Mouse (Mus musculus): ENCODE data around the gene Cpm.

Gene Cpm

DNA sequence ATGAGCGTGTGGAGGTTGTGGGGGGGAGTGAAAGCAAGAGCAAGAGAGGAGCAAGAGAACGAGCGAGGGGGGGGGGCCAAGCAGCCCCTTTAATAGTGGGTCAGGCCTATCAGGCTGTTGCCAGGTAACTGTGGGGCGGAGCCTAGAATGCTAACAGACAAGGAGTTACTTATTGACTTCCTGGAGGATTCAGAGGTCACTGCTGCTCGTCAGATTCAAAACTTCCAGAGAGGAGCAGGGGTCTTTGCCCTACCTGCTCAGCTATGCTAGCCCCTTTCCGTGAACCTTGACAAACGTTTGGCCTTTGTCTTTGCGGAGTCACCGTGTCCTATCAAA lies 34.5 kb downstream of the Cpm start:
- DNase-seq (ENCODE audit: low spot score), result no peak

DNA sequence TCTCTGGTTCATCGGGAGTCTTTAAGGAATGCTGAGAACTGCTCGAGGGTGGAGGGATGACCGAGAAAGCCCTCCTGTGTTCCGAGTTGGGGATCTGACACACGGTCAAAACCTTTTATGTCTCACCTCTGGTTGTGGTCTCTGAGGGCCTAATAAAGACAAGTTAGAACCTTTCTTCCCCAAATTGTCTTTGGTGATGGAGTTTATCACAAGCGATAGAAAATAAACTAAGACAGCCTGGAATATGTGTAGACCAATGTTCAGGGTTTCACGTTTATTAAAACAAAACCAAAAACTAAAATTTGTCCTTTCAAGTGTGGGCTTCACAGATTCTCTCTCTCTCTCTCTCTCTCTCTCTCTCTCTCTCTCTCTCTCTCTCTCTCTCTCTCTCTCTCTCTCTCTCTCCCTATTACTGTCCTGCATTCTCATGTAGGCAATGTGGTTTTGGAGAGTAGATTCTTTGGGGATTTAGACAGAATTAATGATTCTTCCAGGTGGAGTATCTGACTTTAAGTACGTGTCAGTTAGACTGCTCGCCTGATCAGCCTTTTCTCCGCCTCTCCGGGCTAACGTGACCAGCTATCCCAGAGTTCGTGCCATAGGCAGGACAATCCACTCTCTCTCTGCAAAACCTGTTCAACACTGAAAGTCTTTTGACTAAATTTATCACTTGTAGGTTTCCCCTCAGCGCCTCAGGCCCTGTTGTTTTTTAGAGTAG lies 35.1 kb downstream of the Cpm start:
- DNase-seq (ENCODE audit: low spot score), result no peak

DNA sequence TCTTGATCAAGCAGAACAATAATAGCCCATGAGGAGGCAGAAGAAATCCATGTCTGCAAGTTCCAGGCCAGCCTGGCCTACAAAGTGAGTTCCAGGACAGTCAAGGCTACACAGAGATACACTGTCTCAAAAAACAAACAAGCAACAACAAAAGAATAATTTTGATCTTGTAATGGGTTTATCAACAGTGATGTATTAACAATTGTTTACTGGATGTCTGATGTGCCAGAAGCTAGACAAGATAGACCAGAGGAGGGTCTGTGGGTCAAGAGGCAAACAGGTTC lies 35.6 kb downstream of the Cpm start:
- no peak for DNase-seq (ENCODE audit: low spot score)

DNA sequence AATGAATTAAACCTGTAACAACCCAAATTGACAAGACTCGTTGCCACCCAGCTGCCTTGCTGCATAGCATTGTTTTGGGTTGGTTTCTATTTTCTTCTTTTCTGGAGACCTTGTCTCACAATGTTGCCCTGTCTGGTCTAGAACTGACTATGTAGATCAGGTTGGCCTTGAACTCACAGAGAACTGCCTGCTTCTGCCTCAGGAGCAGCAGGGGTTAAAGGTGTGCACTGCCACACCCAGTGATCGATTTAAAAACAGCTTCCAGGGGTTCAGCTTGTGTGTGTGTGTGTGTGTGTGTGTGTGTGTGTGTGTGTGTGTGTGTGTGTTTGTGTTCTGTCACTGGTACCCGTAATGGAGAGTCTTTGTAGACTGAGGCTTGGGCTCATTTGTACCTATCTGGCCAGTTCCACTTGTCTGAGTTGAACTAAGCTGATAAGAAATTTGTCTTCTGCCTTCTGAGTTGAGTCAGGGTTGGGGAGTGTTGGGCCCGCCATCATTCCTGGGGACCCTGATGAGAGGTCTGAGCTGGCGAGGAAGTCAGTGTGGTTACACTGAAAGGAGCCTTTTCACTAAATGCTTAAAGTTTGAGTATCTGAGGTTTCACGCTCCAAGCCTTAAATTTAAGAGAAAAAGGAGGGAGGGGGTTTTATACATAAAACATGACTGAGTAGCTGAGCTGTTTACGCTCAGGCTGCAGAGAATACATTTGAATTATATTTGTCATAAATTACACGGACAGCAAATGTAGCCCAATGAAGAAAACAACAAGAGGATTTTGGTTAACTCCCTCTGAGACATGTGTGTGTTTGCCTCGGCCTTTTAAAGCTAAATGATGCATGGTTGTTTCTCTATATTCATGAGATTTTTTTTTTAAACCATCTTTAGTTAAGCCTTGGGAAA lies 36.3 kb downstream of the Cpm start:
- no peak for DNase-seq (ENCODE audit: low spot score)

GRCm38 (mm10) chr10:117666361-117666760 lies 37.1 kb downstream of the Cpm start:
- DNase-seq (ENCODE audit: low spot score), result no peak

- no peak for DNase-seq (ENCODE audit: low spot score)
Observed at GRCm38 (mm10) chr10:117666947-117667630, 37.8 kb downstream of the Cpm start.

DNA sequence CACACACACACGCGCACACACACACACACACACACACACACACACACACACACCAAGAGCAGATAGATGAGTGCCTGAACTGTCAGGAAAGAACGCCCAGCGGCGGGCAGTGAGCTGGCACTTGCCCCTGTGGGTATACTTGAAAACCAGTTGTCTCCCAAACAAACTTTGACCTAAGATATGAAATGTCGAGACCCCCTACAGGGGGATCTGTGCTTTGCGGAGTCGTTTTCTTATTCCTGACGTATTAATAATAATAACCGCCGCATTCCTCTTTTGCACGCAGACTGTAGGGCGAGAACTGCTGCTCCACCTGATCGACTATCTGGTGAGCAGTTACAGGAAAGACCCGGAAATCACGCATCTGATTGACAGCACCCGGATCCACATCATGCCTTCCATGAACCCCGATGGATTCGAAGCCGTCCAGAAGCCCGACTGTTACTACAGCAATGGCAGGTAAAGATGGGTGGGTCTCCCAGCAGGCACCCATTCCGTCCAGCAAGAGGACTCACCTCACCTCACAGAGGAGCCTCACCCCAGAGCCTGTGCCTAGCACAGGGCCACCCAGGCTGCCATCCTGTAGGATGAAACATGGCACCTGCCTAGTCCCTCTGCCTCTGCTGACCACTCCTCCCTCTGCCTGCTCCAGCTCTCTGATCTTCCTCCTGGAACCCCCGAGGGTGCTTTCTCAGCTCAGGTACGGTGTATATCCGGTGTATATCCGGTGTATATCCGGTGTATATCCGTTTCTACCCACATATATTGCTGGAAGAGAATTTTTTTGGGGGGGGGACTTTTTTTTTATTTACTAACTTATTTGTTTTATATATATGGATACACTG lies 38.6 kb downstream of the Cpm start:
- no peak for DNase-seq (ENCODE audit: low spot score)

DNA sequence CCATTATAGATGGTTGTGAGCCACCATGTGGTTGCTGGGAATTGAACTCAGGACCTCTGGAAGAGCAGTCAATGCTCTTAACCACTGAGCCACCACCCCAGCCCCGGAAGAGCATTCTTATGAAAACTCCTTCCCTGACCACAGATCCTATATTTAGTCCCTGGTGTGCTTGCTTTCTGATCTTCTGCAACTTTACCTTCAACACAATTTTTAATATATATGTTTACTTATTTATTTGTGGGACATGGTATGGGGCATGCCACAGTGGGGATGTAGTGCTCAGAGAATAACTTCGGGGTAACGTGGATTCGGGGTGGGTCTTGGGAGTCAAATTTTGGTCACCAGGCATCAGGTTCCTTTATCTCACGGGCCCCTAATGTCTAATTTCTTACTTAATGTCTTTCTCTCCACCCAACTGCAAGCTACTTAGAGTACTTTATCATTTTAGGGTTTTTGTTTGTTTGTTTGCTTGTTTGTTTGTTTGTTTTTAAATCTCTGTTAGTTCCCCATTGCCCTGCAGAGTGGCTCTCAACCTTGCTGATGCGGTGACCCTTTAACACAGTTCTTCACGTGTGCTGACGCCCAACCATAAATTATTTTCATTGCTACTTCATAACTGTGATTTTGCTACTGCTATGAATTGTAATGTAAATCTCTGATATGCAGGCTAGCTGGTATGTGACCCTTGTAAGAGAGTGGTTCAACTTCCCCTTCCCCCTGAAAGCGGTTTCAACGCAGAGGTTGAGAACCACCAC lies 39.4 kb downstream of the Cpm start:
- DNase-seq (ENCODE audit: low spot score), result no peak

- DNase-seq (ENCODE audit: low spot score), result no peak
Observed at GRCm38 (mm10) chr10:117669449-117670090, 40.3 kb downstream of the Cpm start.

DNA sequence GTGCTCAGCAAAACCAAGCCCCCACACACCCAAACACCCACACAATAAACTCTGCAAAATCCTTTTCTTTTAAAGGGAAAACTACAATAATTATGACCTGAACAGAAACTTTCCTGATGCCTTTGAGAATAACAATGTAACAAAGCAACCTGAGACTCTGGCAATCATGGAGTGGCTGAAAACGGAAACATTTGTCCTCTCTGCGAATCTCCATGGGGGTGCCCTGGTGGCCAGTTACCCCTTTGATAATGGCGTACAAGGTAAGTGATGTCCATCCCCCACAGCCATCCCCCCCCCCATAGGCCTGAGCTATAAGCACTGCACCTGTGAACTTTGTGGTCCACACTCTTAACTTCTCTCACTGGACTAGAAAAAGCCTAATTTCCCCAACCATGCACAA lies 40.8 kb downstream of the Cpm start:
- no peak for DNase-seq (ENCODE audit: low spot score)

DNA sequence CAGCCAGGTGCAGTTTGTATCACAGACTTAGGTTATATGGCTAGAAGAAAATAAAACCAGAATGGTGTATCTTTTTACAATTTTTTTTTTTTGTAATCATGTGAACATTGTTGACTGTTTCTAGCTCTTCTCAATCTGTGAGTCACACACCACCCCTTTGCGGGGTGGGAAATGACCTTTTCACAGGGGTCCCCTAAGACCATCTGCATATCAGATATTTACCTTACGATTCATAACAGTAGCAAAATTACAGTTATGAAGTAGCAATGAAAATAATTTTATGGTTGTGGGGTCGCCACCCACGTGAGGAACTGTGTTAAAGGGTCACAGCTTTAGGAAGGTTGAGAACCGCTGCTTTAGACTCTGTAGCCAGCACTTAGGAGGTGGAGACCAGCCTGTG lies 41.5 kb downstream of the Cpm start:
- DNase-seq (ENCODE audit: low spot score), result no peak

GRCm38 (mm10) chr10:117671266-117671665 lies 42.0 kb downstream of the Cpm start:
- DNase-seq (ENCODE audit: low spot score), result no peak

DNA sequence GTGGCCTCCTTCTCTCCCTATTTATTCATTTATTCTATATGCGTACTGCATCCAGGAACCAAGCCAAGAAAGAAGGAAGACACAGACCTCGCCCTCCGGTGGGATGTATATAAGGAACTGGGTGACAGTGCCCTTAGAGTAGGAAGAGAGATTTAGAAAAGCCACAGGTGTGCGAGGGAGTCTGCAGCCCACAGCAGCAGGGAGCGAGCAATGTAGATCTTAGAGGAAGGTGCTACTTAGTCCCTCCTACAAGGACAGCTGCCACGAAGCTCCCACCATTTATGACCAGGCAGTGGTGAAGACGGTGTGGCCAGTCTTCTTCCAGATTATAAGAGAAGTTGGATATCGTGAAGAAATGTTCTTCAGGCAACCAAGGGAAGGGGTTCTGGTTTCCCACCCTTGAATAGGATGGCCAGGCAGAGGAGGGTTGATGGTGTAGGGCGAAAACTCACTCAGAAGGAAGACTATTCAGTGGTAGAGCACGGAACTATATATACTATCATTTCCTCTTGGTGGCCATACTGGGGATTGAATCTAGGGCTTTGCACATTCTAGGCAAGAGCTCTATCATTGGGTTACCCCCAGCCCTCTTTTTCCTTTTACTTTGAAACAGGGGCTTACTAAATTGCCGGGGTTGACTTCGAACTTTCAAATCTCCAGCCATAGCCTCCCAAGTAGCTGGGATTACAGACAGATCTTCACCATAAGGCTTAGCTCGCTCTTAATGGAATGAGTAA lies 42.8 kb downstream of the Cpm start:
- no peak for DNase-seq (ENCODE audit: low spot score)

- DNase-seq (ENCODE audit: low spot score), result no peak
Observed at GRCm38 (mm10) chr10:117672693-117673092, 43.4 kb downstream of the Cpm start.

DNA sequence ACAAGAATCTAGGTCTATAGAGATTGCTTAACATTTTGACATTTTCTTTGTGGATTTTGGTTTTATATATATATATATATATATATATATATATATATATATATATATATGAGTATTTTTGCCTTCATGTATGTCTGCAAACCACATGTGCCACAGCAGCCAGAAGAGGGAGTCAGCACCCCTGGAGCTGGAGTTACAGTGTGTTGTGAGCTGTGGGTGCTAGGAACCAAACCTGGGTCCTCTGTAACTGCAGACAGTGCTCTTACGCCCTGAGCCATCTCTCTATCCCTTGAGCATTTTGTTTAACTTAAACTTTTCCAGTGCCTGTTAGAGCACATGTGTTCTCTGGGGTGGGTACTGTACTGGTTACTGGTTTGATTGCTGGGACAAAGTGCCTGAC lies 44.6 kb downstream of the Cpm start:
- no peak for DNase-seq (ENCODE audit: low spot score)

DNA sequence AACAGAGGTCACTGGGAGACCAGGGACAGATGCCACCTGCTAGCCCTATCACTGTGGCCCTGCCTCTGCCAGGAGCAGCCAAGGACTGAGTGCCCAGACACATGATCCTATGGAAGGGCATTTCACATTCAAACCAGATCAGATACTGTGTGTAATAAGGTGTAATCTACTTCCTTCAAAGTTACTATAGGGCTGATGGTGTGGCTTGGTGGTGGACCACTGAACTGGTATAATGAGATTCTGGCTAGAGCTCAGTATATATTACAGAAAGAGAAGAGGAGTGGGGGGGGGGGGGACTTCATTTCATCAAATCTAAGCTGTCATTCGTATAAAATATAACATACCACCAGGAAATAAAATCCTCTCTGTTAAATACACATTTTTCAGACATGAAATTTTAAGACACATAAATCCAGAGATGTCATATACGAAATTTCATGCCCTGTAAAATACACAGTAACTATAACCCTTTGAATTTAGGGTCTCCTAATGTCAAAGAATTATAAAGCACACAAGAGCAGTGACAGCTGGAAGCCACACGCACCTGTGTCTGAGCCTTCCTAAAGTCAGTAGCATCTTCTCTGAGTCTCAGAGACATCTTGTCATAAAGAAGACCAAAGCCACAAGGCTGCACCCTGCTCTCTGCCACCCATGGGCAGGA lies 45.2 kb downstream of the Cpm start:
- no peak for DNase-seq (ENCODE audit: low spot score)

- DNase-seq (ENCODE audit: low spot score), result no peak
Observed at GRCm38 (mm10) chr10:117675096-117676035, 46.1 kb downstream of the Cpm start.

DNA sequence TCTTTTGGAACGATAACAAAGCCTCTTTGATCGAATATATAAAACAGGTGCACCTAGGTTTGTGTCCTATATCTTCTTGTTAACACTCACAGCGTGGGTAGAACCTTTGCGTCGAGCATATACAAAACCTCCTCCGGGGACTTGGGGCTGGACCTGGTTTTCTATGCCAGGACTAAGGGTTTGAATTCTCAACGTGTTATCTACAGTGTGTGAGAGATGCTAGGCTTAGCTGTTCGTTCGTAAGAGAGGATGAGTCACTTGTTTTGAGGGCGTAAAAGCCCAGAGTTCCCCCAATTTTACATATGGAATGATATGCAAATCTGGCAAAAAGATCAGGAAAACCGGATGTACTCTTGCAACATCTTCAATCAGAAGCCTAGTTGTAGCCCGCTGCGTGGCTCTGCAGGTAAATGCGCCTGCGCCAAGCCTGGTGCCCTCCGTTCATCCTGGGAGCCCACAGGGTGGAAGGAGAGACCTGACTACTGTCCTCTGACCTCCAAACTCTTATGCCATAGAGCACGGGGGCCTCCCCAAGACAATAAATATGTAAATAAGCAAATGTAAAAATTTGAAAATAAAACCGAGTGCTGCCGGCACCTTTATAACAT lies 46.8 kb downstream of the Cpm start:
- no peak for DNase-seq (ENCODE audit: low spot score)

Measured in ovary, adult 18-20 months (tissue).